Mouse (Mus musculus) lung, adult 2 months (tissue): ENCODE results near the gene Gcgr.

ENCODE experiments used
- CTCF ChIP-seq: fragments of 200-500 bp; IDR thresholded peaks from 2 replicates; pipeline ENCODE4 v1.5.1; 2011; ENCODE audit warnings: mild to moderate bottlenecking, low read length, control low read depth; ENCODE audit not compliant: insufficient read depth
- POLR2A ChIP-seq: fragments of 200-500 bp; IDR thresholded peaks from 2 replicates; pipeline ENCODE4 v1.6.1; 2011; ENCODE audit warnings: low read depth, mild to moderate bottlenecking, control low read depth, low read length, borderline replicate concordance; ENCODE audit errors: extremely low read depth

- TF ChIP-seq CTCF (no peak), POLR2A (no peak)
Observed at GRCm38 (mm10) chr11:120555260-120555659, 24.8 kb downstream of the Gcgr start.
